Mouse (Mus musculus): Measurements from ENCODE around the gene Adamts2. TPM values are rescaled to one million over a fixed set of nuclear protein-coding genes. Genes with fewer than 3 reads are reported as not detected.
A peak's percentile ranks its signal among the peaks of the same experiment; 100 is the strongest.

Adamts2 gene
- polyA plus RNA-seq, 1 experiment from 2014 or later, result 29.4 TPM

DNA sequence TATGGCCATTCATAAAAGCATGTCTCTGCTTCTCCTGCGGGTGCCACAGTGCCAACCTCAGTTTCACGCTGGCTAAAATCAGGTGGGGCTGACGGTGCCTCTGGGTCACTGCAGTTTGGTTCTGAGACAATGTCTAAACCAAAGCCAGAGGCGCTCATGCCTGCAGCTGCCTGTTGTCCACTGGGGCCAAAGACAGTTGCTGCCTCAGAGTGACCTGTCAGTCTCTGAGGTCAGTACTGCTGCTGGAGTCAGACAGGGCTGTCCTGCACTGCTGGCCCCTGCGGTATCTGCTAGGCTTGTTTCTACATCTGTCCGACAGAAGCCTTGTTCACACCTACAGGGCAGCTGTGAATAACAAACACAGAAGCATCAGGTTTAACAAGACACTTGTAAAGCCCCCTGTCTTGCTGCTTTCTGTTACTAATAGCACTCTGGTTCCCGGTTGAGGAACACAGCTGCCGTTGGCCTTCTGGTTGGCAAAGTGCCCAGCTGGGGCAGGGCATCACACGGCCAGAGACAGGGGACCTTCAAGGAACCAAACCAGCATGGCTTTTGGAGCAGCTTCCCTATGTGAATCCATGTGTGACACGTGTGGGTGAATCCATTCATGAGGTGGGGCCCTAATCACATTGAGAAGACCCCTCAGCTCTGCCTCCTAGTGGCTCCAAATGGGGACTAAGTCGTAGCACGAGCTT is 119.1 kb downstream of the Adamts2 start:
- no peak overlapping the region for H3K27ac ChIP-seq (ENCODE audit: low read length)
- DNase-seq (ENCODE audit: low spot score), result peak; percentile 41

DNA sequence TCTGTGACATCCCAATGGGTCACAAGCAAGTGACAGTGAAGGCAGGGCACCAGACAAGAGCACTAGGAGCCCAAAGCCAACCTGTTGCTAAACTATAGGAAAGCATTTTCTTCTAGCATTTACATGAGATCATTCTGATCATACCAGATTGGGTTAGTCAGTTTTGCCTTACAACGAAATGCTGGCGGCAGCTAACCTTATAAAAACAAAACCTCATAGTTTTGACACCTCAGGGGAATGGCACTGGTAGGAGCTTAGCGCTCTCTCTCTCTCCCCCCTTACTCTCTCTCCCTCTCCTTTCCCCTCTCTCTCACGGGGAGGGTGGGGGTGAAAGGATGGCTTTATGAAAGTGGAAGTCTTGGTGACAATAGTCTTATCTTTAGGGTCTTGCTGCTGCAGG is 123.7 kb downstream of the Adamts2 start:
- Histone ChIP-seq H3K9me3 (ENCODE audit: low read length) (no peaks in the 10 kb centered on the region), H3K4me2 (replicated peaks; ENCODE audit: low read depth, low read length) (no peak overlapping the region), H3K4me1 (ENCODE audit: insufficient read depth, low read depth, low read length) (no peaks in the 10 kb centered on the region), H3K27me3 (replicated peaks; ENCODE audit: insufficient read depth, low read length) (no peaks in the 10 kb centered on the region), H3K4me3 (ENCODE audit: low read depth, low read length) (no peak overlapping the region), H3K27ac (ENCODE audit: low read length) (no peak overlapping the region), H3K36me3 (ENCODE audit: insufficient read depth, low read length) (no peaks in the 10 kb centered on the region), H3K9ac (replicated peaks; ENCODE audit: low read depth) (no peak overlapping the region)
- TF ChIP-seq EP300 (IDR thresholded peaks at IDR 0.05) (no peak), CTCF (IDR thresholded peaks at IDR 0.05) (no peak)
- 62% methylated on average over 4 of the region's 4 CpGs for WGBS
- ATAC-seq (no peak; the same call in 1 of the 2 replicates), DNase-seq (ENCODE audit: low spot score) (no peak)

More for the DNA sequence above, 119.1 kb downstream of the Adamts2 start:
- Histone ChIP-seq H3K4me2 (replicated peaks; ENCODE audit: low read depth, low read length) (no peak overlapping the region), H3K4me3 (ENCODE audit: low read depth, low read length) (no peak overlapping the region), H3K9ac (replicated peaks; ENCODE audit: low read depth) (no peak overlapping the region), H3K27me3 (replicated peaks; ENCODE audit: insufficient read depth, low read length) (no peaks in the 10 kb centered on the region), H3K36me3 (ENCODE audit: insufficient read depth, low read length) (no peaks in the 10 kb centered on the region), H3K9me3 (ENCODE audit: low read length) (no peaks in the 10 kb centered on the region), H3K4me1 (ENCODE audit: insufficient read depth, low read depth, low read length) (no peaks in the 10 kb centered on the region)
- TF ChIP-seq CTCF (IDR thresholded peaks at IDR 0.05) (peak; percentile 28; the same call in 1 of the 2 replicates), EP300 (IDR thresholded peaks at IDR 0.05) (no peak)
- peak; percentile 14; the same call in 1 of the 2 replicates for ATAC-seq
- WGBS, result 40% methylated on average over 12 of the region's 12 CpGs

DNA sequence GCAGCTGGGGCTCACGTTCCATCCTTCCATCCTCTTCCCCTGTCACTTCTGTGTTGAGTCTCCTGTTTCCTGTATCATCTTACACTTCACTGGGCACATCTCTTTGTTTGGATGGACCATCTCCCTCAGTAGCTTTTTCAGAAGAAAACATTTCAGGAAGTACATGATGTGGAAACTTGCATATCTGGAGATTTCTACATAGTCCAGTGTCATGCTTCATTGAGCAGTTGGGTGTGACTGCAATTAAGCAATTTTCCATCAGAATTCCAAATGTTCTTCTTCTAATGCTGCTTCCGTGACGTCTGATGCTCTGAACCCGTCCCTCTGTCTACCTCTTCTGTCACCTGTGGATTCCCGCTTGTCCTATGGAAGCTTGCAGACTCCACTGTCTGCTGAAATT is 124.2 kb downstream of the Adamts2 start:
- no peaks in the 10 kb centered on the region for H3K9me3 ChIP-seq (ENCODE audit: low read length)
- no peaks in the 10 kb centered on the region for H3K4me1 ChIP-seq (ENCODE audit: insufficient read depth, low read depth, low read length)
- H3K4me3 ChIP-seq (ENCODE audit: low read depth, low read length), result no peak overlapping the region
- ATAC-seq, result peak; percentile 66
- no peaks in the 10 kb centered on the region for H3K36me3 ChIP-seq (ENCODE audit: insufficient read depth, low read length)
- DNase-seq (ENCODE audit: low spot score), result peak; percentile 77
- H3K27ac ChIP-seq (ENCODE audit: low read length), result no peak overlapping the region
- H3K4me2 ChIP-seq (replicated peaks; ENCODE audit: low read depth, low read length), result no peak overlapping the region
- TF ChIP-seq EP300 (IDR thresholded peaks at IDR 0.05) (peak; percentile 57), CTCF (IDR thresholded peaks at IDR 0.05) (no peak)
- 57% methylated on average over 5 of the region's 5 CpGs for WGBS
- no peaks in the 10 kb centered on the region for H3K27me3 ChIP-seq (replicated peaks; ENCODE audit: insufficient read depth, low read length)
- no peak overlapping the region for H3K9ac ChIP-seq (replicated peaks; ENCODE audit: low read depth)

DNA sequence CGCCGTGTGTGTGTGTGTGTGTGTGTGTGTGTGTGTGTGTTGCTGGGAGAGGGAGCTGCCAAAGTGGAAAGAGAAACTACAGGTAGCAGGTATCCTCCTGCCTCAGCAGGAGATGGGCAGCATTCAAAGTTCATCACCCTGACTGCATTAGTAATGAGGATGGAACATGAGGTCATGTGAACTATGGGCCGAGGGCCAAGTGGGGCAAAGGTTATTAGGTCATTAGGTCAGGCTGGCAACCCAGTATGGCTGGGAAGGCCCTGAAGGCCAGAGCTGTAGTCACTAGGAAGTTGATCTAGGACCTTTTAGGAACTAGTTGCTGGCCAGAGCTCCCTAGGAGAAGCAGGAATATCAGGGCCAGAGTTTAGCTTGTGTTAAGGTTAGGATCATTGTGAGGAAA is 131.3 kb downstream of the Adamts2 start:
- H3K4me3 ChIP-seq (ENCODE audit: low read depth, low read length), result no peak overlapping the region
- no peak overlapping the region for H3K27ac ChIP-seq (ENCODE audit: low read length)
- no peak overlapping the region for H3K4me2 ChIP-seq (replicated peaks; ENCODE audit: low read depth, low read length)
- TF ChIP-seq CTCF (IDR thresholded peaks at IDR 0.05) (no peak), EP300 (IDR thresholded peaks at IDR 0.05) (no peak)
- H3K27me3 ChIP-seq (replicated peaks; ENCODE audit: insufficient read depth, low read length), result no peaks in the 10 kb centered on the region
- H3K36me3 ChIP-seq (ENCODE audit: insufficient read depth, low read length), result no peaks in the 10 kb centered on the region
- H3K9ac ChIP-seq (replicated peaks; ENCODE audit: low read depth), result no peak overlapping the region
- no peaks in the 10 kb centered on the region for H3K9me3 ChIP-seq (ENCODE audit: low read length)
- WGBS, result 32% methylated on average over 1 of the region's 3 CpGs
- ATAC-seq (no peak), DNase-seq (ENCODE audit: low spot score) (no peak)
- no peaks in the 10 kb centered on the region for H3K4me1 ChIP-seq (ENCODE audit: insufficient read depth, low read depth, low read length)

DNA sequence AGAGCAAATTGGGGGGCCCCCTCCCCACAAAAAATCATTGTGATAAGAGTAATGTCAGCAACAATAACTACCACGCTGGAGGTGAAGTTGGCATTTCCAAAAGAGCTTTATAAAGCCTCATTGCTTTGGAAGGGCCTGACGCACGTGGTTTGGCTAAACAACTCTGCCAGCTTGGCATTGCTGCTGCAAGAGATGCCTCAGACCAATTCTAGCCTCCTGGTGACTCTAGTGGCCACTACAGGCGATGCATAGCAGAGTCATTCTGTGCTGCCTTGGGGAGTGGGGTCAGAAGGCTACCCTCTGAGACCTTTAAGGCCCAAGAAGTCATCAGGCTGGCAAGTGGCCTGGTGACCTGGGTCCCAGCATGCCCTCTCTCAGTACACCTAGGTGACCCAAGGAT is 132.2 kb downstream of the Adamts2 start:
- DNase-seq (ENCODE audit: low spot score) (no peak), ATAC-seq (no peak)
- Histone ChIP-seq H3K36me3 (ENCODE audit: insufficient read depth, low read length) (no peaks in the 10 kb centered on the region), H3K27ac (ENCODE audit: low read length) (no peak overlapping the region), H3K9me3 (ENCODE audit: low read length) (no peaks in the 10 kb centered on the region), H3K27me3 (replicated peaks; ENCODE audit: insufficient read depth, low read length) (no peaks in the 10 kb centered on the region), H3K4me3 (ENCODE audit: low read depth, low read length) (no peak overlapping the region), H3K4me1 (ENCODE audit: insufficient read depth, low read depth, low read length) (no peaks in the 10 kb centered on the region), H3K9ac (replicated peaks; ENCODE audit: low read depth) (no peak overlapping the region), H3K4me2 (replicated peaks; ENCODE audit: low read depth, low read length) (no peak overlapping the region)
- no peak for TF ChIP-seq EP300 (IDR thresholded peaks at IDR 0.05)
- TF ChIP-seq CTCF (IDR thresholded peaks at IDR 0.05), result peak; percentile 11; the same call in 1 of the 2 replicates
- 60% methylated on average over 4 of the region's 4 CpGs for WGBS

DNA sequence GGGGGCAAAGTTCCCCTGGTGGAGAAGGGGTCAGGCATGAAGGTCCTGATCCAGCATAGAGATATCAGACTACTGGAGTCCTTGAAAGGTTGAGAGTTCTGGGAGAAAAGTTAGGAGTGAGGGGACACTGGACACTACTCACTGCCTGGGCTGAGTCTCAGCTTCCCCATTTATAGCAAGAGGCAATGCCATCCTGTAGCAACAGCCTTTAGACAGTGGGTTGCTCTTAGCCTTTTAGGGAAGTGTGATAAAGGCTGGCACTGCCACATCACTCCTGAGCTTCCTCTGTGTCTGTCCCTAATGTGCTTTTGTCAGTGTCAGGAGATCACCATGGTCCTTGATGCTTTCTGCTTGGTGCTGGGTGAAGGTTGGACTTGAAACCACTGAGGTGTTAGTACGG is 134.7 kb downstream of the Adamts2 start:
- DNase-seq (ENCODE audit: low spot score) (no peak), ATAC-seq (no peak)
- no peak overlapping the region for H3K9ac ChIP-seq (replicated peaks; ENCODE audit: low read depth)
- no peaks in the 10 kb centered on the region for H3K27me3 ChIP-seq (replicated peaks; ENCODE audit: insufficient read depth, low read length)
- H3K36me3 ChIP-seq (ENCODE audit: insufficient read depth, low read length), result no peaks in the 10 kb centered on the region
- H3K4me2 ChIP-seq (replicated peaks; ENCODE audit: low read depth, low read length), result no peak overlapping the region
- no peak overlapping the region for H3K4me3 ChIP-seq (ENCODE audit: low read depth, low read length)
- H3K4me1 ChIP-seq (ENCODE audit: insufficient read depth, low read depth, low read length), result no peaks in the 10 kb centered on the region
- WGBS, result 84% methylated on average over 1 of the region's 1 CpGs
- H3K27ac ChIP-seq (ENCODE audit: low read length), result no peak overlapping the region
- TF ChIP-seq CTCF (IDR thresholded peaks at IDR 0.05), result no peak
- no peak for TF ChIP-seq EP300 (IDR thresholded peaks at IDR 0.05)
- H3K9me3 ChIP-seq (ENCODE audit: low read length), result no peaks in the 10 kb centered on the region

Measured in lung, postnatal 0 days (tissue).